16 mouse cellular contexts compared by ENCODE assay signal in the genomic region with DNA sequence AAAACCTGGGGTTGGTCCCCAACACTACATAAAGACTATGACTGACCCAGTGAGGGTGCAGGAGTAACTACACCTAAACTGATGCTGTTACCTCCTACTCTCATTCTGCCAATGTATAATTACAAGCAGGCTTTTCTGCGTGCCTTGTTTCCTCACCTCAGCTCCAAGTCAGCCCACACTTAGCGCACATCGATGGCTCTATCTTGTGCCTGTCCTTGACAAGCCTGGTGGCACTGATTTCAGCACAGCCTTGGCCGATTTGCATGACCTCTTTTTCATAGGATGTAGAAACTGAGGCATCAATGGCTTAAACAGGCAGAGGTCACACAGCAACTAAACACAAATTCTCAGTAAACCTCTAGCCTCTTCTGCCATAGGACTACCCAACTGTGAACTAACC. TPM values are rescaled to one million over a fixed set of nuclear protein-coding genes. Genes with fewer than 3 reads are reported as not detected.
A peak's percentile ranks its signal among the peaks of the same experiment; 100 is the strongest.
DNase-seq lines count a peak whose midpoint lies in the region; ATAC-seq lines count a peak whose summit lies in the region.
"Had no signal": no experiment of that assay in that cellular context is flagged by ENCODE, and none has a peak within 500 bp of the region (broad histone marks: within the 10 kb centered on the region; RNA-seq: fewer than 3 reads in every experiment).

No protein-coding gene starts in this region.

- no peak for DNase-seq in heart, adult 11 months
- DNase-seq in midbrain, embryonic 10.5 days (ENCODE audit: low spot score), result no peak
- DNase-seq in fat pad, adult 2 months (ENCODE audit: extremely low read depth, low read depth, low spot score), result peak; percentile 21
- DNase-seq in left cerebral cortex, adult 8-10 months (ENCODE audit: low spot score in 2 of 2), result no peak
- DNase-seq: cerebellum, postnatal 36 days; layer of hippocampus, adult 9-11 months; right cerebral cortex, postnatal 25 days had no signal

- H3K36me3 ChIP-seq in heart, embryonic 13.5 days, result no peaks in the 10 kb centered on the region
- H3K36me3 ChIP-seq in midbrain, embryonic 10.5 days, result peaks cover 15% of the 10 kb centered on the region
- H3K36me3 ChIP-seq in midbrain, embryonic 15.5 days (replicated peaks), result no peaks in the 10 kb centered on the region
- no peaks in the 10 kb centered on the region for H3K36me3 ChIP-seq in neural tube, embryonic 15.5 days
- H3K36me3 ChIP-seq: embryonic facial prominence, embryonic 15.5 days; heart, embryonic 10.5 days; stomach, embryonic 15.5 days had no signal

- peak overlapping the region; percentile 91 for H3K4me2 ChIP-seq in heart, embryonic 13.5 days
- H3K4me2 ChIP-seq in midbrain, embryonic 15.5 days, result no peak overlapping the region
- peak overlapping the region; percentile 94; the same call in 1 of the 2 replicates for H3K4me2 ChIP-seq in neural tube, embryonic 15.5 days
- H3K4me2 ChIP-seq: embryonic facial prominence, embryonic 15.5 days had no signal

- ATAC-seq in heart, embryonic 13.5 days (ENCODE audit: extremely low read depth, insufficient number of reproducible peaks, low FRiP score, low TSS enrichment), result no peak
- ATAC-seq in midbrain, embryonic 15.5 days (replicated peaks), result no peak
- no peak for ATAC-seq in neural tube, embryonic 15.5 days (ENCODE audit: low FRiP score)

- no peaks in the 10 kb centered on the region for H3K9me3 ChIP-seq in heart, embryonic 13.5 days
- H3K9me3 ChIP-seq in midbrain, embryonic 10.5 days (replicated peaks), result no peaks in the 10 kb centered on the region
- H3K9me3 ChIP-seq in midbrain, embryonic 15.5 days, result no peaks in the 10 kb centered on the region
- no peaks in the 10 kb centered on the region for H3K9me3 ChIP-seq in neural tube, embryonic 15.5 days (replicated peaks)
- H3K9me3 ChIP-seq: embryonic facial prominence, embryonic 15.5 days; heart, embryonic 10.5 days; limb, embryonic 12.5 days; stomach, embryonic 15.5 days had no signal

- WGBS in heart, embryonic 13.5 days, result 46% methylated on average over 4 of the region's 4 CpGs
- WGBS in midbrain, embryonic 10.5 days, result 91% methylated on average over 4 of the region's 4 CpGs
- WGBS in midbrain, embryonic 15.5 days, result 81% methylated on average over 4 of the region's 4 CpGs
- WGBS in neural tube, embryonic 15.5 days, result 90% methylated on average over 4 of the region's 4 CpGs

- H3K9ac ChIP-seq in heart, embryonic 13.5 days, result 0 out of 2 replicates have a peak overlapping the region, but pooled peaks have one; percentile 19
- no peak overlapping the region for H3K9ac ChIP-seq in midbrain, embryonic 15.5 days
- no peak overlapping the region for H3K9ac ChIP-seq in neural tube, embryonic 15.5 days (replicated peaks)
- H3K9ac ChIP-seq: embryonic facial prominence, embryonic 15.5 days; limb, embryonic 12.5 days; stomach, embryonic 15.5 days had no signal

- no peaks in the 10 kb centered on the region for H3K27me3 ChIP-seq in heart, embryonic 13.5 days (replicated peaks)
- no peaks in the 10 kb centered on the region for H3K27me3 ChIP-seq in midbrain, embryonic 10.5 days (ENCODE audit: low read depth, poor library complexity, severe bottlenecking)
- H3K27me3 ChIP-seq in midbrain, embryonic 15.5 days (replicated peaks), result no peaks in the 10 kb centered on the region
- H3K27me3 ChIP-seq in neural tube, embryonic 15.5 days (replicated peaks), result no peaks in the 10 kb centered on the region
- H3K27me3 ChIP-seq: embryonic facial prominence, embryonic 15.5 days; limb, embryonic 12.5 days; stomach, embryonic 15.5 days had no signal

- no peak overlapping the region for H3K27ac ChIP-seq in heart, embryonic 13.5 days (replicated peaks)
- no peak overlapping the region for H3K27ac ChIP-seq in midbrain, embryonic 10.5 days (replicated peaks)
- no peak overlapping the region for H3K27ac ChIP-seq in midbrain, embryonic 15.5 days
- H3K27ac ChIP-seq in neural tube, embryonic 15.5 days (replicated peaks), result no peak overlapping the region
- H3K27ac ChIP-seq: embryonic facial prominence, embryonic 15.5 days; heart, embryonic 10.5 days; limb, embryonic 12.5 days; stomach, embryonic 15.5 days had no signal

- H3K4me3 ChIP-seq in heart, embryonic 13.5 days, result peak overlapping the region; percentile 14; the same call in 1 of the 2 replicates
- 0 out of 2 replicates have a peak overlapping the region, but pooled peaks have one; percentile 7 for H3K4me3 ChIP-seq in midbrain, embryonic 10.5 days
- no peak overlapping the region for H3K4me3 ChIP-seq in midbrain, embryonic 15.5 days
- H3K4me3 ChIP-seq in neural tube, embryonic 15.5 days (replicated peaks), result no peak overlapping the region
- H3K4me3 ChIP-seq: embryonic facial prominence, embryonic 15.5 days; heart, embryonic 10.5 days had no signal

- peaks cover 71% of the 10 kb centered on the region for H3K4me1 ChIP-seq in heart, embryonic 13.5 days
- peaks cover 54% of the 10 kb centered on the region for H3K4me1 ChIP-seq in midbrain, embryonic 10.5 days
- peaks cover 42% of the 10 kb centered on the region for H3K4me1 ChIP-seq in midbrain, embryonic 15.5 days
- H3K4me1 ChIP-seq in neural tube, embryonic 15.5 days, result peaks cover 62% of the 10 kb centered on the region

RNA-seq across cellular contexts. Expression of gene Gm5767, which starts 54.1 kb away (rescaled TPM):
- polyA plus RNA-seq in heart, embryonic 13.5 days (2015; fragmentation: Nextera tagmentation; extraction: Ambion mirVana), result not detected in 2 replicates
- not detected in 2 replicates for polyA plus RNA-seq in midbrain, embryonic 10.5 days (2016; fragmentation: Nextera tagmentation; extraction: Ambion mirVana)
- 0.31 and 0.40 TPM in 2 replicates for polyA plus RNA-seq in midbrain, embryonic 15.5 days (2015; fragmentation: Nextera tagmentation; extraction: Ambion mirVana)
- not detected in 2 replicates for polyA plus RNA-seq in neural tube, embryonic 15.5 days (2015; fragmentation: Nextera tagmentation; extraction: Ambion mirVana)
- not detected for total RNA-seq in left cerebral cortex, adult 8-10 months (2022)
- polyA plus RNA-seq: embryonic facial prominence, embryonic 15.5 days; heart, embryonic 10.5 days; kidney, embryonic 16.5 days; limb, embryonic 12.5 days; stomach, embryonic 15.5 days; urinary bladder, adult 2 months had no signal

RNA-seq across cellular contexts. Expression of gene Usp7, which starts 57.4 kb away (rescaled TPM):
- 14.3 and 15.2 TPM in 2 replicates for polyA plus RNA-seq in heart, embryonic 13.5 days (2015; fragmentation: Nextera tagmentation; extraction: Ambion mirVana)
- polyA plus RNA-seq in midbrain, embryonic 10.5 days (2016; fragmentation: Nextera tagmentation; extraction: Ambion mirVana), result 25.0 and 28.1 TPM in 2 replicates
- 32.2 and 34.2 TPM in 2 replicates for polyA plus RNA-seq in midbrain, embryonic 15.5 days (2015; fragmentation: Nextera tagmentation; extraction: Ambion mirVana)
- 27.8 TPM in 2 replicates for polyA plus RNA-seq in neural tube, embryonic 15.5 days (2015; fragmentation: Nextera tagmentation; extraction: Ambion mirVana)
- 100 to 1,000 TPM; 149 to 164 (median 158) TPM for total RNA-seq in left cerebral cortex, adult 8-10 months (2022)

Comparison
In these comparisons a context has a peak if more than half of its experiments do, and no peak if none do; other contexts are left out.
1. H3K4me3 ChIP-seq: peak in heart, embryonic 13.5 days (single experiment) and midbrain, embryonic 10.5 days (single experiment); none in midbrain, embryonic 15.5 days (single experiment) and neural tube, embryonic 15.5 days (single experiment).